Mouse (Mus musculus): ENCODE data around the gene Tcerg1l. TPM values are rescaled to one million over a fixed set of nuclear protein-coding genes. Genes with fewer than 3 reads are reported as not detected.

The Tcerg1l gene
- polyA plus RNA-seq (2012; ENCODE audit: low replicate concordance) = 0.11 and 0.46 TPM in 2 replicates

GRCm38 (mm10) chr7:138397485-138398181, at the start of gene Tcerg1l:
Gene Tcerg1l, minus strand, starts transcription at chr7:138397730.

